Mouse (Mus musculus) erythroblast, embryonic 14.5 days (primary cell): ENCODE measurements around the gene Gm4969. TPM values are rescaled to one million over a fixed set of nuclear protein-coding genes. Genes with fewer than 3 reads are reported as not detected.

Experiments
- H3K27me3 ChIP-seq: 2 replicates; pipeline ENCODE4 v1.6.1; 2012; ENCODE audit warnings: inconsistent platforms; ENCODE audit not compliant: control insufficient read depth
- H3K36me3 ChIP-seq: 2 replicates; pipeline ENCODE4 v1.6.1; 2012; ENCODE audit warnings: mild to moderate bottlenecking, inconsistent platforms; ENCODE audit not compliant: control insufficient read depth
- H3K4me1 ChIP-seq: 2 replicates; pipeline ENCODE4 v1.6.1; 2012; ENCODE audit warnings: inconsistent platforms; ENCODE audit not compliant: control insufficient read depth
- H3K4me3 ChIP-seq: replicated peaks from 2 replicates; pipeline ENCODE3; 2012; ENCODE audit warnings: moderate library complexity, mild to moderate bottlenecking, inconsistent platforms
- H3K9me3 ChIP-seq: 2 replicates; pipeline ENCODE4 v1.6.1; 2012; ENCODE audit warnings: low read length, inconsistent platforms, mixed read lengths; ENCODE audit not compliant: control insufficient read depth
- GATA1 ChIP-seq: IDR thresholded peaks from 2 replicates; pipeline ENCODE4 v1.6.1; 2012; ENCODE audit warnings: low read length, inconsistent platforms, mixed read lengths
- TAL1 ChIP-seq: IDR thresholded peaks from 3 replicates; pipeline ENCODE4 v1.6.1; 2012; ENCODE audit warnings: low read length, inconsistent platforms, mixed read lengths
- polyA plus RNA-seq: library from polyadenylated mRNA; stranded (reverse); fragments of >175 nt; gene quantifications from 2 replicates; pipeline ENCODE4 v1.2.3, GENCODE M21; 2012

Gm4969 gene
- 0.05 TPM in 1 of 2 replicates, not detected in the other for polyA plus RNA-seq

GRCm38 (mm10) chr7:19118028-19118771 lies at the start of gene Gm4969:
TSS of gene Gm4969 (minus strand) at chr7:19118368.
- Histone ChIP-seq H3K4me3 (peak within 1 kb of the TSS; percentile 77), H3K4me1 (peaks cover 36% of the 10 kb centered on the region), H3K27me3 (peaks cover 12% of the 10 kb centered on the region), H3K9me3 (peaks cover 13% of the 10 kb centered on the region), H3K36me3 (no peaks in the 10 kb centered on the region; the same call in 1 of the 2 replicates)
- TF ChIP-seq GATA1, result no peak
- TF ChIP-seq TAL1, result no peak

DNA sequence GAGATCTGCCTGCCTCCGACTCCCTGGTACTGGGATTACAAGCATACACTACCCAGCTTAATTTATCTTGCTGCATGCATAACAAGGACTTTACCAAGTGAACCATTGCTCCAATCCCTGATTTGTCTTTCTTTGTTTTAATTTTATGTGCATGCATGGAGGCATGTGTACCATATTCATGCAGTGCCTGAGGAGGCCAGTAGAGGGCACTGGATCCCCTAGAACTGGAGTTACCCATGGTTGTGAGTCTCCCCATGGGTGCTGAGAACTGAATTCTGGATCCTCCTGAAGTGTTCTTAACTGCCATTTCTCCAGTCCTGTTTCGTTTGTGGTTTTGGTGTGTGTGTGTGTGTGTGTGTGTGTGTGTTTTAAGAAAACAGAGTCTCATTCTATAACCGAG lies 48.8 kb upstream of the Gm4969 start:
- H3K36me3 ChIP-seq, result no peaks in the 10 kb centered on the region
- no peak overlapping the region for H3K4me3 ChIP-seq
- TF ChIP-seq GATA1, result no peak
- TF ChIP-seq TAL1, result no peak
- peaks cover 9% of the 10 kb centered on the region for H3K9me3 ChIP-seq
- H3K27me3 ChIP-seq, result peaks cover 74% of the 10 kb centered on the region
- peaks cover 29% of the 10 kb centered on the region for H3K4me1 ChIP-seq

DNA sequence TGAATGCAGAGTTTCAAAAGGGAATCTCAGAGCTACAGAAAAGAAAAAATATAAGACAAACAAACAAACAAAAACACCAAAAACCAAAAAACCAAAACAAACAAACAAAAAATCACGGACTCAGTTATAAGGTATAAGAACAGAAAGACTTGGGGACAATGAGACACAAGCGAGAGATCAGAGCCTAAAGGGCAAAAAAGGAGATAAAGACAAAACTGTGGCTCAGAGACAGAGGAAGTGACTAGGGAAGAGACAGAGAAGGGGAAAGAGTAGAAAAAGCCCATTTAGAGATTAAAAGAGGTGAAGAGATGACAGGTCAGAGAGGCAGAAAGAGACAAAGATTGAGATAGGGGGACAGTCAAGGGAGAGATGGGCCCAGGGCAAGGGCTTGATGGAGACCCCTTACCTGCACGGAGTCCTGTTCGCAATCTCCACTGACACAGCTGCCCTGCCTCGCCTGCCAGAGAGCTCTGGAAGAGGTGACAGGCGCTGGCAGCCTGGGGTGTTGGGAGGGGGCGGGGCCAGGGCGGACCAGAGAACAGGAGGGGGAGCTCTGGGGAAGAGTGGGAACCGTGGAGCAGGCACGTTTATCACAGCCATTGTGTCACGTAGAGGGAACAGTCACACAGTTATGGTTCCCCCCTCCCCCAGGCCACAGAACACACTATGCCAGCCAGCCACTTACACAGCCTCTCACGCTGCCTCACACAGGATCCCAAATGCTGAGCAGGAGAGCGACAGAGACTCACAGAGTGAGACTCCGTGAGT lies 47.7 kb upstream of the Gm4969 start, which contains the start of gene Gipr:
Gene Gipr (minus strand): TSS at position 472 of the 768 bp plus-strand sequence.
- peaks cover 9% of the 10 kb centered on the region for H3K9me3 ChIP-seq
- H3K27me3 ChIP-seq, result peaks cover 73% of the 10 kb centered on the region
- TF ChIP-seq GATA1 (no peak), TAL1 (no peak)
- no peaks in the 10 kb centered on the region for H3K36me3 ChIP-seq
- no peak within 1 kb of the TSS for H3K4me3 ChIP-seq
- peaks cover 29% of the 10 kb centered on the region for H3K4me1 ChIP-seq

DNA sequence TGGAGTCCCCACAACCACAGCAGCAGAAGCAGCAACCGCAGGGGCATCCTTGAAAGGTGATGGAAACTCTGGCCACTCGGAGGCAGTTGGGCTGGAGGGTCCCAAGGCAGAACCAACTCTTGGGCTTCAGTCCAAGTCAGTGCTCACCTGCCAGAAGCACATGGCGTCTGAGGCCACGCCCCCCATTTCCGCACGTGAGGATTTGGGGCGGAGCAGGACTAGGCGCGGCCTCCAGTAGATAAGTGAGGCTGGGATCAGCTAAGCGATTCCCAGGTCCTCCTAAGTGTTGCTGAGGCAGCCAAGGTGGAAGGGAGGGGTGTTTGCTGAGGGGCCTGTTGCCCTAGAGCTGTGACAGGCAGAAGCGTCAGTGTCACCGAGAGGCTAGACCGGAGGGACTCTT lies 46.8 kb upstream of the Gm4969 start:
- no peaks in the 10 kb centered on the region for H3K36me3 ChIP-seq
- H3K4me1 ChIP-seq, result peaks cover 38% of the 10 kb centered on the region
- H3K4me3 ChIP-seq, result no peak overlapping the region
- peaks cover 72% of the 10 kb centered on the region for H3K27me3 ChIP-seq
- peaks cover 9% of the 10 kb centered on the region for H3K9me3 ChIP-seq
- no peak for TF ChIP-seq GATA1
- no peak for TF ChIP-seq TAL1

DNA sequence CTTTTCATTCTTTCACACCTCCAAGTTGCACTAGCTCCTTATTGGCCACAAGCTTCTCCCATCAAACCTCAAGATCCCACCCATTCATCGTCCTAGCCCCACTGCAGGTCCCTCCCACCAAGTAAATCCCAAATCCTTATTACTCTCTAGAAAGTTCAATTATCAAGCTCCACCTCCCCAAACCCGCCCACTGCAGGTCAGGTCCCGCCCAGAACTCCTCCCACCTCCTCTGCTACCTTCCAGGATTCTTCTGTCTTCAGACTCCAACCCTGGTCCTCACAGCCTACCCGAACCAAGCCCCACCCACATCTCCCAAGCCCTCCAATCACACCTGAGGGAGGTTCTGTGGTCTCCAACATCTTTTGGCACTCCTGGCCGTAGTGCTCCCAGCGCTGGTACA lies 46.0 kb upstream of the Gm4969 start:
- no peak overlapping the region for H3K4me3 ChIP-seq
- H3K27me3 ChIP-seq, result peaks cover 73% of the 10 kb centered on the region
- H3K36me3 ChIP-seq, result no peaks in the 10 kb centered on the region
- peaks cover 9% of the 10 kb centered on the region for H3K9me3 ChIP-seq
- TF ChIP-seq TAL1 (no peak), GATA1 (no peak)
- H3K4me1 ChIP-seq, result peaks cover 46% of the 10 kb centered on the region

- peaks cover 74% of the 10 kb centered on the region for H3K27me3 ChIP-seq
- H3K36me3 ChIP-seq, result no peaks in the 10 kb centered on the region
- no peak overlapping the region for H3K4me3 ChIP-seq
- H3K9me3 ChIP-seq, result peaks cover 9% of the 10 kb centered on the region
- TF ChIP-seq GATA1 (no peak), TAL1 (no peak)
- peaks cover 46% of the 10 kb centered on the region for H3K4me1 ChIP-seq
Measured at GRCm38 (mm10) chr7:19163752-19164151, 45.6 kb upstream of the Gm4969 start.

GRCm38 (mm10) chr7:19162928-19163327 lies 44.8 kb upstream of the Gm4969 start:
- TF ChIP-seq GATA1 (no peak), TAL1 (no peak)
- Histone ChIP-seq H3K27me3 (peaks cover 68% of the 10 kb centered on the region), H3K9me3 (peaks cover 9% of the 10 kb centered on the region), H3K4me3 (no peak overlapping the region), H3K36me3 (no peaks in the 10 kb centered on the region), H3K4me1 (peaks cover 46% of the 10 kb centered on the region)

DNA sequence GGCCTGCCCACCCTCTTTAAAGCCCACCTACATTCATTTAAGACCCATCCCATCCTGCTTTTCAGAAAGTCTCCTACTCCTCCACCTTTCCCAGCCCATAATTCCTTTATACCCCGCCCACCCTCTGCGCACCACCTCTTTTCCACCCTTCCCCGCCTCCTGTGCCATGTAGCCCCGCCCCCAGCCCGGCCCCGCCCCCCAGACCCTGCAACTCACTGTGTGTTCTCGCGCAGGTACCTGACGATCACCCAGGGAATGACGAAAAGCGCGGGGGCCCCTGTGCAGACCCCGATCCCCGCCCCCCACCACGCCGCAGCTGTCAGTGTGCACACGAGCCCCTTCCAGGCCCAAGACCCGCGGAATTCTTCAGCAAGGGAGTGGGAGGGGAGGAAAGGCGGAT lies 41.9 kb upstream of the Gm4969 start:
- no peaks in the 10 kb centered on the region; the same call in none of the 2 replicates for H3K36me3 ChIP-seq
- H3K27me3 ChIP-seq, result peaks cover 49% of the 10 kb centered on the region
- H3K4me3 ChIP-seq, result peak overlapping the region; percentile 38
- TF ChIP-seq TAL1 (no peak), GATA1 (no peak)
- no peaks in the 10 kb centered on the region for H3K9me3 ChIP-seq
- H3K4me1 ChIP-seq, result peaks cover 45% of the 10 kb centered on the region

GRCm38 (mm10) chr7:19159411-19159810 lies 41.2 kb upstream of the Gm4969 start:
- Histone ChIP-seq H3K27me3 (peaks cover 42% of the 10 kb centered on the region), H3K4me3 (no peak overlapping the region), H3K4me1 (peaks cover 38% of the 10 kb centered on the region), H3K9me3 (no peaks in the 10 kb centered on the region), H3K36me3 (peaks cover 5% of the 10 kb centered on the region)
- TF ChIP-seq GATA1 (no peak), TAL1 (no peak)
